29 mouse cellular contexts compared by ENCODE assay signal in the genomic region with DNA sequence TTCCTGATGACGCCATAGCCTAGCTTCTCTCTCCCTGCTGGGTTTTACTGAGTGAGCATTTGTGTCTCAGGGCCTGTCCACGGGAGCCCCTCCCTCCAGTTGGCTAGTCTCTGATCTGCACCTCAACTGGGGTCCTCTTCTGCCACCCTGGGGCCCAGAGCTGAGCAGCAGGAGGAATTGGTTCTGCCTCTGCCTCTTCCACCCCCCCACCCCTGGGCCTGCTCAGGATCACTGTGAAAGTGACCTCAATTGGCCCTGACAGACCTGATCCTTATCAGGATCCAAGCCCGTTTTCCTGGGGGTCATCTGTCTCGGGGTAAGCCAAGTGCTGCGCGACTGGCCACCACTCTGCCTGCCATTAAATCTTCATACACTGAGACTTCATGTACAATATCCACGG. TPM values are rescaled to one million over a fixed set of nuclear protein-coding genes. Genes with fewer than 3 reads are reported as not detected.
A peak's percentile ranks its signal among the peaks of the same experiment; 100 is the strongest.
DNase-seq lines count a peak whose midpoint lies in the region; ATAC-seq lines count a peak whose summit lies in the region.
"Had no signal": no experiment of that assay in that cellular context is flagged by ENCODE, and none has a peak within 500 bp of the region (broad histone marks: within the 10 kb centered on the region; RNA-seq: fewer than 3 reads in every experiment).

No protein-coding gene starts in this region.

- peak; percentile 23 for DNase-seq in adrenal gland, adult 8-10 months
- DNase-seq in adrenal gland, postnatal 4 days (ENCODE audit: low spot score in 2 of 2): no peak
- peak; percentile 50 for DNase-seq in adrenal gland, postnatal 14 days
- DNase-seq in retina, postnatal 7 days (ENCODE audit: low read depth, low spot score): peak; percentile 54
- no peak for DNase-seq in cerebellum, postnatal 14 days
- no peak for DNase-seq in gastrocnemius, postnatal 10 days
- DNase-seq: cerebellum, adult 11-12 months; cerebellum, adult 9-10 months; cerebellum, postnatal 25 days; forebrain, postnatal 0 days; gastrocnemius, adult 2 months; gastrocnemius, postnatal 25 days; heart, adult 18-20 months; heart, postnatal 10 days; heart, postnatal 36 days; kidney, adult 18-20 months had no signal

- no peaks in the 10 kb centered on the region for H3K36me3 ChIP-seq in embryonic facial prominence, embryonic 13.5 days
- H3K36me3 ChIP-seq in kidney, embryonic 16.5 days (ENCODE audit: insufficient read depth, low read length): no peaks in the 10 kb centered on the region
- H3K36me3 ChIP-seq: embryonic facial prominence, embryonic 15.5 days; heart, embryonic 12.5 days; heart, embryonic 15.5 days had no signal

- WGBS in embryonic facial prominence, embryonic 13.5 days: 47% methylated on average over 7 of the region's 7 CpGs
- 46% methylated on average over 7 of the region's 7 CpGs for WGBS in kidney, embryonic 16.5 days

- no peak overlapping the region for H3K4me2 ChIP-seq in embryonic facial prominence, embryonic 13.5 days
- no peak overlapping the region for H3K4me2 ChIP-seq in kidney, embryonic 16.5 days (replicated peaks; ENCODE audit: low read depth, low read length)
- H3K4me2 ChIP-seq: embryonic facial prominence, embryonic 15.5 days; heart, embryonic 12.5 days; heart, embryonic 15.5 days; hindbrain, embryonic 14.5 days had no signal

- no peak overlapping the region for H3K27ac ChIP-seq in embryonic facial prominence, embryonic 13.5 days
- H3K27ac ChIP-seq in kidney, embryonic 16.5 days (ENCODE audit: low read length): no peak overlapping the region
- H3K27ac ChIP-seq: embryonic facial prominence, embryonic 15.5 days; gastrocnemius, adult 2 months; heart, embryonic 15.5 days; hindbrain, embryonic 14.5 days; hindbrain, postnatal 0 days had no signal

- H3K4me3 ChIP-seq in embryonic facial prominence, embryonic 13.5 days: no peak overlapping the region
- H3K4me3 ChIP-seq in kidney, embryonic 16.5 days (ENCODE audit: low read length): no peak overlapping the region
- H3K4me3 ChIP-seq: embryonic facial prominence, embryonic 15.5 days; gastrocnemius, adult 2 months; heart, embryonic 12.5 days; heart, embryonic 15.5 days had no signal

- H3K4me1 ChIP-seq in embryonic facial prominence, embryonic 13.5 days: no peaks in the 10 kb centered on the region
- no peaks in the 10 kb centered on the region for H3K4me1 ChIP-seq in kidney, embryonic 16.5 days (ENCODE audit: insufficient read depth, low read length)
- H3K4me1 ChIP-seq: embryonic facial prominence, embryonic 15.5 days; heart, embryonic 12.5 days; heart, embryonic 15.5 days had no signal

- no peak overlapping the region for H3K9ac ChIP-seq in embryonic facial prominence, embryonic 13.5 days
- no peak overlapping the region for H3K9ac ChIP-seq in kidney, embryonic 16.5 days (replicated peaks; ENCODE audit: low read length)
- H3K9ac ChIP-seq: embryonic facial prominence, embryonic 15.5 days; forebrain, postnatal 0 days; heart, embryonic 12.5 days; heart, embryonic 15.5 days; hindbrain, embryonic 14.5 days had no signal

- no peaks in the 10 kb centered on the region for H3K9me3 ChIP-seq in embryonic facial prominence, embryonic 13.5 days
- no peaks in the 10 kb centered on the region for H3K9me3 ChIP-seq in kidney, embryonic 16.5 days (ENCODE audit: low read length)
- H3K9me3 ChIP-seq: embryonic facial prominence, embryonic 15.5 days; heart, embryonic 12.5 days; heart, embryonic 15.5 days had no signal

- 0 out of 2 replicates have a peak, but pooled peaks have one; percentile 21 for ATAC-seq in embryonic facial prominence, embryonic 13.5 days (ENCODE audit: insufficient number of reproducible peaks, insufficient read depth, low FRiP score, low TSS enrichment, low read depth)
- ATAC-seq in kidney, embryonic 16.5 days (ENCODE audit: low FRiP score, low TSS enrichment): no peak
- ATAC-seq: activated CD4-positive, CD25-positive, alpha-beta regulatory T cell, adult 4 months; CD4-positive, CD25-positive, alpha-beta regulatory T cell, adult 4 months; forebrain, embryonic 14.5 days; forebrain, postnatal 0 days; hindbrain, postnatal 0 days; inflammation-experienced regulatory T-cells, adult 6 months had no signal

- peaks cover 21% of the 10 kb centered on the region for H3K27me3 ChIP-seq in embryonic facial prominence, embryonic 13.5 days
- H3K27me3 ChIP-seq in kidney, embryonic 16.5 days (ENCODE audit: insufficient read depth, low read length): no peaks in the 10 kb centered on the region
- H3K27me3 ChIP-seq: embryonic facial prominence, embryonic 15.5 days had no signal

RNA-seq across cellular contexts. Expression of gene Cpz, which starts 20.5 kb away (rescaled TPM):
- total RNA-seq in adrenal gland, adult 8-10 months (2022): 1 to 10 TPM in 1 of 4 experiments, under 1 TPM in 2, not detected in 1; 0.67 to 2.2 (median 0.91) TPM
- 1 to 10 TPM; 5.2 to 5.7 TPM for total RNA-seq in adrenal gland, postnatal 4 days (2021)
- total RNA-seq in adrenal gland, postnatal 14 days (2021): 4.6 and 5.3 TPM in 2 replicates
- 4.1 TPM in 2 replicates for polyA plus RNA-seq in embryonic facial prominence, embryonic 13.5 days (2015; fragmentation: Nextera tagmentation; extraction: Ambion mirVana)
- 10 to 100 TPM; 18.3 to 26.3 TPM for total RNA-seq in gastrocnemius, postnatal 10 days (2021)
- polyA plus RNA-seq in kidney, embryonic 16.5 days (2015; fragmentation: Nextera tagmentation; extraction: Ambion mirVana): 6.9 and 7.7 TPM in 2 replicates
- total RNA-seq: common myeloid progenitor, adult 5-6 weeks; MEL had no signal
- polyA plus RNA-seq: activated CD4-positive, CD25-positive, alpha-beta regulatory T cell, adult 4 months; inflammation-experienced regulatory T-cells, adult 6 months had no signal

Comparison
In these comparisons a context has a peak if more than half of its experiments do, and no peak if none do; other contexts are left out.
1. DNase-seq: peak in adrenal gland, adult 8-10 months (single experiment), adrenal gland, postnatal 14 days (single experiment) and retina, postnatal 7 days (single experiment); none in adrenal gland, postnatal 4 days (0 of 2), cerebellum, postnatal 14 days (0 of 2) and gastrocnemius, postnatal 10 days (single experiment).